Mouse (Mus musculus) thymus, adult 2 months (tissue): ENCODE measurements around the gene Pdgfb.

Experiments
- CTCF ChIP-seq: fragments of 200-500 bp; IDR thresholded peaks from 2 replicates; pipeline ENCODE4 v1.5.1; 2012; ENCODE audit warnings: mild to moderate bottlenecking, control low read depth, low read length, moderate library complexity, borderline replicate concordance; ENCODE audit not compliant: control insufficient read depth, poor library complexity, insufficient read depth; ENCODE audit errors: extremely low read depth
- POLR2A ChIP-seq: fragments of 200-500 bp; IDR thresholded peaks from 2 replicates; pipeline ENCODE4 v1.6.1; 2012; ENCODE audit warnings: mild to moderate bottlenecking, low read length, control low read depth, moderate library complexity; ENCODE audit not compliant: control insufficient read depth, poor library complexity, insufficient read depth; ENCODE audit errors: extremely low read depth

- no peak for TF ChIP-seq CTCF
- TF ChIP-seq POLR2A, result no peak
Measured at GRCm38 (mm10) chr15:80062821-80063220, 48.0 kb upstream of the Pdgfb start.
